Mouse (Mus musculus): Measurements from ENCODE around the gene B230217C12Rik.

GRCm38 (mm10) chr11:97824895-97825294 is 15.7 kb upstream of the B230217C12Rik start:
- no peak for TF ChIP-seq POLR2A (IDR thresholded peaks at IDR 0.05; ENCODE audit: insufficient read depth, low read depth, low read length)
- no peak for TF ChIP-seq CTCF (IDR thresholded peaks at IDR 0.05; ENCODE audit: insufficient read depth, low read depth, low read length)

Measured in olfactory bulb, adult 2 months (tissue).